Mouse (Mus musculus): ENCODE data around the gene Cdc14a. TPM values are rescaled to one million over a fixed set of nuclear protein-coding genes. Genes with fewer than 3 reads are reported as not detected.

The Cdc14a gene
- polyA plus RNA-seq, 1 experiment: 2.9 TPM

GRCm38 (mm10) chr3:116440066-116440997 is 16.5 kb upstream of the Cdc14a start:
- Histone ChIP-seq H3K4me3 (ENCODE audit: insufficient read depth, low read length) (no peak overlapping the region), H3K4me1 (ENCODE audit: control insufficient read depth, insufficient read depth, low read length) (no peaks in the 10 kb centered on the region), H3K27ac (ENCODE audit: insufficient read depth, low read length) (no peak overlapping the region)
- TF ChIP-seq POLR2A (IDR thresholded peaks at IDR 0.05; ENCODE audit: extremely low read depth, insufficient read depth, low read length): no peak

GRCm38 (mm10) chr3:116436811-116437601 is 13.2 kb upstream of the Cdc14a start:
- no peak overlapping the region for H3K27ac ChIP-seq (ENCODE audit: insufficient read depth, low read length)
- TF ChIP-seq CTCF (IDR thresholded peaks at IDR 0.05; ENCODE audit: extremely low read depth, insufficient read depth, low read length): no peak
- TF ChIP-seq POLR2A (IDR thresholded peaks at IDR 0.05; ENCODE audit: extremely low read depth, insufficient read depth, low read length): no peak
- no peaks in the 10 kb centered on the region for H3K4me1 ChIP-seq (ENCODE audit: control insufficient read depth, insufficient read depth, low read length)
- no peak overlapping the region for H3K4me3 ChIP-seq (ENCODE audit: insufficient read depth, low read length)

- Histone ChIP-seq H3K4me1 (ENCODE audit: control insufficient read depth, insufficient read depth, low read length) (no peaks in the 10 kb centered on the region), H3K4me3 (ENCODE audit: insufficient read depth, low read length) (no peak overlapping the region), H3K27ac (ENCODE audit: insufficient read depth, low read length) (no peak overlapping the region)
- TF ChIP-seq POLR2A (IDR thresholded peaks at IDR 0.05; ENCODE audit: extremely low read depth, insufficient read depth, low read length) (no peak), CTCF (IDR thresholded peaks at IDR 0.05; ENCODE audit: extremely low read depth, insufficient read depth, low read length) (no peak)
These were observed 12.3 kb upstream of the Cdc14a start for GRCm38 (mm10) chr3:116436113-116436512.

GRCm38 (mm10) chr3:116434757-116435156 is 10.9 kb upstream of the Cdc14a start:
- H3K4me1 ChIP-seq (ENCODE audit: control insufficient read depth, insufficient read depth, low read length): no peaks in the 10 kb centered on the region
- H3K4me3 ChIP-seq (ENCODE audit: insufficient read depth, low read length): no peak overlapping the region
- no peak for TF ChIP-seq POLR2A (IDR thresholded peaks at IDR 0.05; ENCODE audit: extremely low read depth, insufficient read depth, low read length)
- no peak for TF ChIP-seq CTCF (IDR thresholded peaks at IDR 0.05; ENCODE audit: extremely low read depth, insufficient read depth, low read length)
- no peak overlapping the region for H3K27ac ChIP-seq (ENCODE audit: insufficient read depth, low read length)

GRCm38 (mm10) chr3:116425901-116426300 is 2.1 kb upstream of the Cdc14a start:
- Histone ChIP-seq H3K4me1 (ENCODE audit: control insufficient read depth, insufficient read depth, low read length) (no peaks in the 10 kb centered on the region), H3K27ac (ENCODE audit: insufficient read depth, low read length) (no peak overlapping the region), H3K4me3 (ENCODE audit: insufficient read depth, low read length) (no peak overlapping the region)
- no peak for TF ChIP-seq POLR2A (IDR thresholded peaks at IDR 0.05; ENCODE audit: extremely low read depth, insufficient read depth, low read length)
- TF ChIP-seq CTCF (IDR thresholded peaks at IDR 0.05; ENCODE audit: extremely low read depth, insufficient read depth, low read length): no peak

GRCm38 (mm10) chr3:116424973-116425284 is 1.1 kb upstream of the Cdc14a start:
- Histone ChIP-seq H3K4me1 (ENCODE audit: control insufficient read depth, insufficient read depth, low read length) (no peaks in the 10 kb centered on the region), H3K4me3 (ENCODE audit: insufficient read depth, low read length) (peak overlapping the region; percentile 60), H3K27ac (ENCODE audit: insufficient read depth, low read length) (no peak overlapping the region)
- TF ChIP-seq CTCF (IDR thresholded peaks at IDR 0.05; ENCODE audit: extremely low read depth, insufficient read depth, low read length) (peak; percentile 36; the same call in 1 of the 2 replicates), POLR2A (IDR thresholded peaks at IDR 0.05; ENCODE audit: extremely low read depth, insufficient read depth, low read length) (no peak)

GRCm38 (mm10) chr3:116424160-116424972 is 534 bp upstream of the Cdc14a start:
- H3K27ac ChIP-seq (ENCODE audit: insufficient read depth, low read length): no peak overlapping the region
- H3K4me3 ChIP-seq (ENCODE audit: insufficient read depth, low read length): peak overlapping the region; percentile 60
- TF ChIP-seq CTCF (IDR thresholded peaks at IDR 0.05; ENCODE audit: extremely low read depth, insufficient read depth, low read length): no peak
- TF ChIP-seq POLR2A (IDR thresholded peaks at IDR 0.05; ENCODE audit: extremely low read depth, insufficient read depth, low read length): no peak
- no peaks in the 10 kb centered on the region for H3K4me1 ChIP-seq (ENCODE audit: control insufficient read depth, insufficient read depth, low read length)

- H3K4me1 ChIP-seq (ENCODE audit: control insufficient read depth, insufficient read depth, low read length): no peaks in the 10 kb centered on the region
- TF ChIP-seq POLR2A (IDR thresholded peaks at IDR 0.05; ENCODE audit: extremely low read depth, insufficient read depth, low read length): no peak
- TF ChIP-seq CTCF (IDR thresholded peaks at IDR 0.05; ENCODE audit: extremely low read depth, insufficient read depth, low read length): peak; percentile 32
- no peak overlapping the region for H3K27ac ChIP-seq (ENCODE audit: insufficient read depth, low read length)
- H3K4me3 ChIP-seq (ENCODE audit: insufficient read depth, low read length): peak overlapping the region; percentile 60
These were observed 958 bp downstream of the Cdc14a start for GRCm38 (mm10) chr3:116422795-116423352.

GRCm38 (mm10) chr3:116422074-116422473 is 1.8 kb downstream of the Cdc14a start:
- H3K4me3 ChIP-seq (ENCODE audit: insufficient read depth, low read length): no peak overlapping the region
- no peak for TF ChIP-seq CTCF (IDR thresholded peaks at IDR 0.05; ENCODE audit: extremely low read depth, insufficient read depth, low read length)
- TF ChIP-seq POLR2A (IDR thresholded peaks at IDR 0.05; ENCODE audit: extremely low read depth, insufficient read depth, low read length): no peak
- H3K27ac ChIP-seq (ENCODE audit: insufficient read depth, low read length): no peak overlapping the region
- H3K4me1 ChIP-seq (ENCODE audit: control insufficient read depth, insufficient read depth, low read length): no peaks in the 10 kb centered on the region
